Comparison of ENCODE assay signal across 10 mouse cellular contexts in the genomic region with DNA sequence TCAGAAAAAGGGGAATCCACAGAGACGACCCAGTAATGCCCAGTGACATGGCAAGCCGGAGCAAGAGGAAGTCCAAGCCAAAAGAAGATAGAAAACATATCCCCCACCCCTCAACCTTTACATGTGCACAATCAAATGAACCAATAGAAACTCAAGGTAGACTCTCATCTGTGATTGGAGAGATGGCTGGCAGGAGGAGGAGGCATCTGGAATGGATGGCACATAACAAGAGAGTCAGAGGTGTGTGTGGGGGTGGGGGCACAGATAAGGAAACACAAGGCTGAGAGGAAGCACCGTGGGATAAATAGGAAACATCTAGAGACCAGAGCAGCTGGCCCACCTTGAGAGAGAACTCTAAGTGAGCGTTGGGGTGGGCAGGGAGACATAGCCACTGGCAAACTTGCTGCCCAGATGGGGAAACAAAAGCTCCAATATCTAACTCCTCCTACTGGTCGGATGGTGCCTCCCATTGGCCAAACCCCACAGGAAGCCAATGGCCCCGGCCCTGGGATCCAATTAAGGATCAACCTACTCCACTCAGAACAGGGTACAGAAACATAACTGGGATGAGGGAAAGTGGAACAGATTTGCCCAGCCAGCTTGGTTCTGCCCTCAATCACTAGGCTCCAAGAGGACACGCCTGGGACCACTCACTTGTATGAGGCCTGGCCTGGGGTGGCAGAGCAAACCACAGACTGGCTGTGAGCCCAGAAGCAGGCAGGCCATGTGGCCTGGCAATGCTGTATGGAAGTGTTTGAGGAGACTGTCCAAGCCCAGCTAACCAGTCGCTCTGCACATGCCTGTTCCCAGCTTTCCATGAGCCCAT.
DNase-seq lines count a peak whose midpoint lies in the region; ATAC-seq and TF ChIP-seq lines count a peak whose summit lies in the region.
"Had no signal": no experiment of that assay in that cellular context is flagged by ENCODE, and none has a peak within 500 bp of the region (broad histone marks: within the 10 kb centered on the region; RNA-seq: fewer than 3 reads in every experiment).

No protein-coding gene starts in this region.

- H3K4me3 ChIP-seq in cerebellum, adult 2 months (replicated peaks; ENCODE audit: insufficient read depth, low read depth, low read length): no peak overlapping the region
- no peak overlapping the region for H3K4me3 ChIP-seq in liver, embryonic 11.5 days (ENCODE audit: low read depth, low read length)
- no peak overlapping the region for H3K4me3 ChIP-seq in liver, embryonic 12.5 days
- H3K4me3 ChIP-seq: gastrocnemius, adult 2 months had no signal

- H3K27ac ChIP-seq in cerebellum, adult 2 months (ENCODE audit: insufficient read depth, low read length): no peak overlapping the region
- H3K27ac ChIP-seq in liver, embryonic 11.5 days (ENCODE audit: low read depth, low read length): no peak overlapping the region
- no peak overlapping the region for H3K27ac ChIP-seq in liver, embryonic 12.5 days
- H3K27ac ChIP-seq: gastrocnemius, adult 2 months had no signal

- no peak overlapping the region for H3K4me2 ChIP-seq in liver, embryonic 11.5 days
- no peak overlapping the region for H3K4me2 ChIP-seq in liver, embryonic 12.5 days

- H3K9me3 ChIP-seq in liver, embryonic 11.5 days (ENCODE audit: control insufficient read depth, low read length): no peaks in the 10 kb centered on the region
- no peaks in the 10 kb centered on the region for H3K9me3 ChIP-seq in liver, embryonic 12.5 days (replicated peaks)

- peak; percentile 20; the same call in 1 of the 2 replicates for ATAC-seq in liver, embryonic 11.5 days (replicated peaks; ENCODE audit: low FRiP score)
- ATAC-seq in liver, embryonic 12.5 days: no peak
- ATAC-seq in megakaryocyte-erythroid progenitor cell, adult 5-6 weeks (replicated peaks; ENCODE audit: low FRiP score, low TSS enrichment, poor library complexity, severe bottlenecking): peak; percentile 76
- ATAC-seq: liver, postnatal 0 days had no signal

- H3K9ac ChIP-seq in liver, embryonic 11.5 days (ENCODE audit: low read depth, low read length): no peak overlapping the region
- H3K9ac ChIP-seq in liver, embryonic 12.5 days: no peak overlapping the region
- H3K9ac ChIP-seq: liver, postnatal 0 days had no signal

- H3K27me3 ChIP-seq in cerebellum, adult 2 months (ENCODE audit: control insufficient read depth, insufficient read depth, low read length): no peaks in the 10 kb centered on the region
- H3K27me3 ChIP-seq in liver, embryonic 11.5 days (replicated peaks; ENCODE audit: control insufficient read depth, insufficient read depth, low read length): peaks cover 26% of the 10 kb centered on the region
- peaks cover 47% of the 10 kb centered on the region for H3K27me3 ChIP-seq in liver, embryonic 12.5 days (replicated peaks)

- TF ChIP-seq POLR2A in cerebellum, adult 2 months (IDR thresholded peaks at IDR 0.05; ENCODE audit: borderline replicate concordance, insufficient read depth, low read length): no peak

- TF ChIP-seq CTCF in cerebellum, adult 2 months (IDR thresholded peaks at IDR 0.05; ENCODE audit: borderline replicate concordance, insufficient read depth, low read depth, low read length): no peak

- 61% methylated on average over 8 of the region's 8 CpGs for WGBS in cerebellum, adult 2 months
- 37% methylated on average over 8 of the region's 8 CpGs for WGBS in liver, embryonic 11.5 days
- 27% methylated on average over 8 of the region's 8 CpGs for WGBS in liver, embryonic 12.5 days (ENCODE audit: insufficient replicate concordance)

- no peaks in the 10 kb centered on the region for H3K36me3 ChIP-seq in liver, embryonic 11.5 days (ENCODE audit: control insufficient read depth, insufficient read depth, low read length)
- H3K36me3 ChIP-seq in liver, embryonic 12.5 days: no peaks in the 10 kb centered on the region

- H3K4me1 ChIP-seq in cerebellum, adult 2 months (ENCODE audit: control insufficient read depth, insufficient read depth, low read length): peaks cover 19% of the 10 kb centered on the region
- peaks cover 15% of the 10 kb centered on the region for H3K4me1 ChIP-seq in liver, embryonic 11.5 days (replicated peaks; ENCODE audit: control insufficient read depth, insufficient read depth, low read length)
- peaks cover 21% of the 10 kb centered on the region for H3K4me1 ChIP-seq in liver, embryonic 12.5 days

- peak; percentile 53 to 57 for DNase-seq in cerebellum, adult 2 months
- DNase-seq in cerebellum, adult 8-10 months: no peak
- DNase-seq in liver, embryonic 11.5 days (ENCODE audit: low spot score): no peak
- DNase-seq in cerebellum, postnatal 14 days: peak; percentile 72 to 74
- DNase-seq in urinary bladder, adult 2 months (ENCODE audit: low spot score): no peak
- no peak for DNase-seq in left cerebral cortex, adult 18-20 months (ENCODE audit: low spot score in 2 of 2)
- DNase-seq: gastrocnemius, adult 2 months; liver, postnatal 0 days had no signal

Comparison
In these comparisons a context has a peak if more than half of its experiments do, and no peak if none do; other contexts are left out.
1. DNase-seq: peak in cerebellum, adult 2 months (2 of 2) and cerebellum, postnatal 14 days (2 of 2); none in cerebellum, adult 8-10 months (single experiment), liver, embryonic 11.5 days (single experiment), urinary bladder, adult 2 months (single experiment) and left cerebral cortex, adult 18-20 months (0 of 2).